In genomic region chr1:180434925-180435324, GRCm38 (mm10) we compare ENCODE assay signal across 11 mouse cellular contexts. TPM values are rescaled to one million over a fixed set of nuclear protein-coding genes. Genes with fewer than 3 reads are reported as not detected.
DNase-seq lines count a peak whose midpoint lies in the region; ATAC-seq and TF ChIP-seq lines count a peak whose summit lies in the region.
"Had no signal": no experiment of that assay in that cellular context is flagged by ENCODE, and none has a peak within 500 bp of the region (broad histone marks: within the 10 kb centered on the region; RNA-seq: fewer than 3 reads in every experiment).

No protein-coding gene starts in this region.

- ATAC-seq in lung, postnatal 0 days: no peak
- 0 out of 2 replicates have a peak, but pooled peaks have one; percentile 23 for ATAC-seq in intestine, postnatal 0 days

- 0 out of 2 replicates have a peak, but pooled peaks have one; percentile 11 for TF ChIP-seq CTCF in lung, postnatal 0 days (IDR thresholded peaks at IDR 0.05)
- TF ChIP-seq CTCF in intestine, postnatal 0 days (IDR thresholded peaks at IDR 0.05; ENCODE audit: low read depth): no peak

- no peak overlapping the region for H3K9ac ChIP-seq in lung, postnatal 0 days (replicated peaks; ENCODE audit: low read depth)
- H3K9ac ChIP-seq in intestine, postnatal 0 days (ENCODE audit: low read depth, low read length): no peak overlapping the region

- H3K36me3 ChIP-seq in lung, postnatal 0 days (ENCODE audit: insufficient read depth, low read length): no peaks in the 10 kb centered on the region
- H3K36me3 ChIP-seq in intestine, postnatal 0 days (ENCODE audit: control insufficient read depth, insufficient read depth): no peaks in the 10 kb centered on the region

- no peak overlapping the region for H3K4me3 ChIP-seq in lung, postnatal 0 days (ENCODE audit: low read depth, low read length)
- H3K4me3 ChIP-seq in intestine, postnatal 0 days (ENCODE audit: low read depth, low read length): no peak overlapping the region
- H3K4me3 ChIP-seq: myocyte had no signal

- no peaks in the 10 kb centered on the region for H3K27me3 ChIP-seq in lung, postnatal 0 days (replicated peaks; ENCODE audit: insufficient read depth, low read length)
- H3K27me3 ChIP-seq in intestine, postnatal 0 days (replicated peaks; ENCODE audit: control insufficient read depth, insufficient read depth, low read length): peaks cover 8% of the 10 kb centered on the region; the same call in 1 of the 2 replicates

- DNase-seq in heart, adult 11 months: peak; percentile 87
- DNase-seq in heart, postnatal 25 days (ENCODE audit: low spot score): no peak
- DNase-seq in lung, postnatal 0 days (ENCODE audit: low spot score): peak; percentile 42
- DNase-seq in lung, postnatal 25 days (ENCODE audit: low spot score): no peak
- peak; percentile 22 for DNase-seq in MN1 (ENCODE audit: low spot score)
- no peak for DNase-seq in left cerebral cortex, postnatal 4 days
- no peak for DNase-seq in spleen, postnatal 4 days (ENCODE audit: low spot score in 2 of 2)
- DNase-seq: adrenal gland, postnatal 10 days had no signal

- no peaks in the 10 kb centered on the region for H3K9me3 ChIP-seq in lung, postnatal 0 days (ENCODE audit: low read length)
- H3K9me3 ChIP-seq in intestine, postnatal 0 days (ENCODE audit: control insufficient read depth): no peaks in the 10 kb centered on the region

- WGBS in lung, postnatal 0 days: 7% methylated on average over 9 of the region's 9 CpGs
- WGBS in intestine, postnatal 0 days: 8% methylated on average over 9 of the region's 9 CpGs

- no peaks in the 10 kb centered on the region for H3K4me1 ChIP-seq in lung, postnatal 0 days (ENCODE audit: insufficient read depth, low read depth, low read length)
- no peaks in the 10 kb centered on the region for H3K4me1 ChIP-seq in intestine, postnatal 0 days (replicated peaks; ENCODE audit: control insufficient read depth, insufficient read depth, low read length)

- no peak overlapping the region for H3K27ac ChIP-seq in lung, postnatal 0 days (ENCODE audit: low read length)
- H3K27ac ChIP-seq in intestine, postnatal 0 days (ENCODE audit: low read depth, low read length): no peak overlapping the region

- TF ChIP-seq EP300 in lung, postnatal 0 days (IDR thresholded peaks at IDR 0.05): no peak

- no peak overlapping the region for H3K4me2 ChIP-seq in lung, postnatal 0 days (replicated peaks; ENCODE audit: low read depth, low read length)
- no peak overlapping the region for H3K4me2 ChIP-seq in intestine, postnatal 0 days (replicated peaks; ENCODE audit: low read depth)

- intact Hi-C loops in heart, postnatal 25 days (cut with DNase I): loop anchor here (1.0 to 2.0 kb wide), 3 partner anchors 49 to 330 kb away; no protein-coding TSS in a partner anchor
- intact Hi-C loops in left cerebral cortex, postnatal 4 days (cut with DNase I): loop anchor here (5.0 kb wide), 2 partner anchors 112 to 327 kb away; no protein-coding TSS in a partner anchor

RNA-seq across cellular contexts. Expression of gene Stum, which starts 48.4 kb away (rescaled TPM):
- total RNA-seq in heart, postnatal 25 days (2021): 1 to 10 TPM; 1.1 to 1.2 TPM
- polyA plus RNA-seq in lung, postnatal 0 days (2015; fragmentation: Nextera tagmentation; extraction: Ambion mirVana): 0.07 and 0.08 TPM in 2 replicates
- 2.6 and 2.7 TPM in 2 replicates for polyA plus RNA-seq in intestine, postnatal 0 days (2015; fragmentation: Nextera tagmentation; extraction: Ambion mirVana)
- 10 to 100 TPM; 86.3 to 98.1 TPM for total RNA-seq in left cerebral cortex, postnatal 4 days (2021)
- total RNA-seq: hematopoietic stem cell, adult 5-6 weeks had no signal

Comparison
In these comparisons a context has a peak if more than half of its experiments do, and no peak if none do; other contexts are left out.
1. DNase-seq: peak in heart, adult 11 months (single experiment), lung, postnatal 0 days (single experiment) and MN1 (single experiment); none in heart, postnatal 25 days (single experiment), lung, postnatal 25 days (single experiment), left cerebral cortex, postnatal 4 days (single experiment) and spleen, postnatal 4 days (0 of 2).
2. RNA of gene Stum, which starts 48.4 kb away (total RNA-seq): 86.3 to 98.1 TPM in left cerebral cortex, postnatal 4 days; 1.1 to 1.2 TPM in heart, postnatal 25 days; every median in the first group is over 10 times any median in the second.